Mouse (Mus musculus): ENCODE measurements at regions not wholly inside any gene's neighbourhood (a gene's known extent, or its start where the extent isn't known, plus 50 kb on each side); places are given as distances from the start of the nearest gene placed in this dataset.

GRCm38 (mm10) chr13:31168854-31169253 is 194.8 kb downstream of the Gm5447 start:
- DNase-seq: no peak

- DNase-seq: no peak
Observed at GRCm38 (mm10) chr13:31171751-31172150, 197.7 kb downstream of the Gm5447 start.

- DNase-seq: no peak
Observed at GRCm38 (mm10) chr13:31172580-31172979, 198.6 kb downstream of the Gm5447 start.

- DNase-seq: no peak
Observed at GRCm38 (mm10) chr13:31177999-31178783, 204.2 kb downstream of the Gm5447 start.

- DNase-seq: no peak
Observed at GRCm38 (mm10) chr13:31178964-31179363, 205.0 kb downstream of the Gm5447 start.

GRCm38 (mm10) chr13:31179407-31180001 is 205.5 kb downstream of the Gm5447 start:
- peak; percentile 1 for DNase-seq

GRCm38 (mm10) chr13:31181530-31181929 is 207.5 kb downstream of the Gm5447 start:
- DNase-seq: no peak

- no peak for DNase-seq
Observed at GRCm38 (mm10) chr13:31184845-31185834, 211.1 kb downstream of the Gm5447 start.

GRCm38 (mm10) chr13:31186805-31187589 is 213.0 kb downstream of the Gm5447 start:
- DNase-seq: no peak

- no peak for DNase-seq
Observed at GRCm38 (mm10) chr13:31189116-31189515, 215.1 kb downstream of the Gm5447 start.

- no peak for DNase-seq
Observed at GRCm38 (mm10) chr13:31190036-31190435, 216.0 kb downstream of the Gm5447 start.

GRCm38 (mm10) chr13:31191344-31192139 is 217.5 kb downstream of the Gm5447 start:
- no peak for DNase-seq

GRCm38 (mm10) chr13:31194971-31195370 is 221.0 kb downstream of the Gm5447 start:
- no peak for DNase-seq

- DNase-seq: no peak
Observed at GRCm38 (mm10) chr13:31196546-31196945, 222.5 kb downstream of the Gm5447 start.

GRCm38 (mm10) chr13:31197593-31197992 is 223.6 kb downstream of the Gm5447 start:
- no peak for DNase-seq

- DNase-seq: no peak
Observed at GRCm38 (mm10) chr13:31199384-31199783, 225.4 kb downstream of the Gm5447 start.

GRCm38 (mm10) chr13:31204068-31204467 is 230.1 kb downstream of the Gm5447 start:
- no peak for DNase-seq

GRCm38 (mm10) chr13:31206381-31206780 is 232.4 kb downstream of the Gm5447 start:
- no peak for DNase-seq

GRCm38 (mm10) chr13:31207709-31208108 is 233.7 kb downstream of the Gm5447 start:
- peak; percentile 44 for DNase-seq

- no peak for DNase-seq
Observed at GRCm38 (mm10) chr13:31223016-31223415, 249.0 kb downstream of the Gm5447 start.

- no peak for DNase-seq
Observed at GRCm38 (mm10) chr13:31240546-31240945, 266.5 kb downstream of the Gm5447 start.
